In genomic region chr11:69372780-69373170, GRCm38 (mm10) we compare ENCODE assay signal across 8 mouse cellular contexts. TPM values are rescaled to one million over a fixed set of nuclear protein-coding genes. Genes with fewer than 3 reads are reported as not detected.
DNase-seq lines count a peak whose midpoint lies in the region; TF ChIP-seq lines count a peak whose summit lies in the region.

No protein-coding gene starts in this region.

- TF ChIP-seq CTCF in layer of hippocampus, adult 2 months (conservative IDR thresholded peaks at IDR 0.05), result peak; percentile 76

- H3K4me3 ChIP-seq in layer of hippocampus, adult 2 months, result no peak overlapping the region; the same call in 1 of the 2 replicates

- H3K27ac ChIP-seq in layer of hippocampus, adult 2 months, result peak overlapping the region; percentile 99

- DNase-seq in layer of hippocampus, adult 2 months (ENCODE audit: low spot score in 2 of 2), result no peak
- DNase-seq in layer of hippocampus, adult 18-20 months (ENCODE audit: low spot score in 2 of 2), result no peak
- peak; percentile 69 for DNase-seq in ZHBTc4 (ENCODE audit: low read depth, low spot score)
- peak; percentile 30 for DNase-seq in heart, postnatal 4 days
- peak; percentile 41 for DNase-seq in lung, postnatal 10 days
- DNase-seq in layer of hippocampus, postnatal 36 days, result no peak
- no peak for DNase-seq in urinary bladder, postnatal 4 days (ENCODE audit: low spot score in 2 of 2)
- DNase-seq in spleen, adult 12 weeks (ENCODE audit: low spot score), result no peak

RNA-seq across cellular contexts. Expression of gene Chd3, which starts 3.6 kb away (rescaled TPM):
- total RNA-seq in layer of hippocampus, adult 2 months (2021), result 100 to 1,000 TPM; 541 to 561 TPM
- 100 to 1,000 TPM; 531 to 556 TPM for total RNA-seq in layer of hippocampus, adult 18-20 months (2021)
- 10 to 100 TPM; 75.3 to 76.7 TPM for total RNA-seq in heart, postnatal 4 days (2021)
- total RNA-seq in layer of hippocampus, postnatal 36 days (2021), result 100 to 1,000 TPM; 537 to 553 TPM

RNA-seq across cellular contexts. Expression of gene Naa38, which starts 22.5 kb away (rescaled TPM):
- 100 to 1,000 TPM; 109 to 127 TPM for total RNA-seq in layer of hippocampus, adult 2 months (2021)
- total RNA-seq in layer of hippocampus, adult 18-20 months (2021), result 100 to 1,000 TPM; 107 to 123 TPM
- 100 to 1,000 TPM in 1 of 2 experiments, 10 to 100 TPM in 1; 92.3 to 101 TPM for total RNA-seq in heart, postnatal 4 days (2021)
- total RNA-seq in layer of hippocampus, postnatal 36 days (2021), result 100 to 1,000 TPM; 117 to 118 TPM

RNA-seq across cellular contexts. Expression of gene Cyb5d1, which starts 22.7 kb away (rescaled TPM):
- total RNA-seq in layer of hippocampus, adult 2 months (2021), result 10 to 100 TPM; 43.6 to 45.0 TPM
- total RNA-seq in layer of hippocampus, adult 18-20 months (2021), result 10 to 100 TPM; 47.8 to 51.2 TPM
- total RNA-seq in heart, postnatal 4 days (2021), result 10 to 100 TPM; 21.3 to 22.1 TPM
- 10 to 100 TPM; 44.6 to 48.6 TPM for total RNA-seq in layer of hippocampus, postnatal 36 days (2021)

RNA-seq across cellular contexts. Expression of gene Tmem88, which starts 25.3 kb away (rescaled TPM):
- total RNA-seq in layer of hippocampus, adult 2 months (2021), result 1 to 10 TPM; 2.6 to 5.0 TPM
- 1 to 10 TPM; 2.5 to 2.7 TPM for total RNA-seq in layer of hippocampus, adult 18-20 months (2021)
- 10 to 100 TPM; 37.1 to 38.3 TPM for total RNA-seq in heart, postnatal 4 days (2021)
- 1 to 10 TPM; 1.8 to 2.6 TPM for total RNA-seq in layer of hippocampus, postnatal 36 days (2021)

RNA-seq across cellular contexts. Expression of gene Rnf227, which starts 32.5 kb away (rescaled TPM):
- 100 to 1,000 TPM; 110 to 117 TPM for total RNA-seq in layer of hippocampus, adult 2 months (2021)
- total RNA-seq in layer of hippocampus, adult 18-20 months (2021), result 100 to 1,000 TPM; 124 to 132 TPM
- 1 to 10 TPM; 2.4 to 3.1 TPM for total RNA-seq in heart, postnatal 4 days (2021)
- 100 to 1,000 TPM; 111 to 119 TPM for total RNA-seq in layer of hippocampus, postnatal 36 days (2021)

Comparison
In these comparisons a context has a peak if more than half of its experiments do, and no peak if none do; other contexts are left out.
1. DNase-seq: peak in ZHBTc4 (single experiment), heart, postnatal 4 days (single experiment) and lung, postnatal 10 days (single experiment); none in layer of hippocampus, adult 2 months (0 of 2), layer of hippocampus, adult 18-20 months (0 of 2), layer of hippocampus, postnatal 36 days (0 of 2), urinary bladder, postnatal 4 days (0 of 2) and spleen, adult 12 weeks (single experiment).
2. RNA of gene Chd3, which starts 3.6 kb away (total RNA-seq): 541 to 561 TPM in layer of hippocampus, adult 2 months, 531 to 556 TPM in layer of hippocampus, adult 18-20 months and 537 to 553 TPM in layer of hippocampus, postnatal 36 days; 75.3 to 76.7 TPM in heart, postnatal 4 days; every median in the first group is over 4 times any median in the second.